Mouse (Mus musculus) neural tube, embryonic 15.5 days (tissue): ENCODE measurements at regions not wholly inside any gene's neighbourhood (a gene's known extent, or its start where the extent isn't known, plus 50 kb on each side); places are given as distances from the start of the nearest gene placed in this dataset.

ENCODE experiments used
- ATAC-seq: fragments of 200-750 bp; cut with Nextera tagmentation; 2 replicates; pipeline ENCODE4 v1.8.0; 2017; ENCODE audit warnings: mild to moderate bottlenecking, moderate TSS enrichment, moderate library complexity; ENCODE audit not compliant: low FRiP score
- H3K27ac ChIP-seq: fragments of 300-500 bp; sonication (generic); replicated peaks from 2 replicates; pipeline ENCODE4 v1.5.1; 2015; ENCODE audit warnings: mild to moderate bottlenecking, inconsistent platforms
- H3K27me3 ChIP-seq: fragments of 300-500 bp; sonication (generic); replicated peaks from 2 replicates; pipeline ENCODE4 v1.6.1; 2015; ENCODE audit warnings: inconsistent platforms
- H3K36me3 ChIP-seq: fragments of 300-500 bp; sonication (generic); 2 replicates; pipeline ENCODE4 v1.6.1; 2015; ENCODE audit warnings: inconsistent platforms
- H3K4me1 ChIP-seq: fragments of 300-500 bp; sonication (generic); 2 replicates; pipeline ENCODE4 v1.6.1; 2015; ENCODE audit warnings: inconsistent platforms
- H3K4me2 ChIP-seq: fragments of 300-500 bp; sonication (generic); 2 replicates; pipeline ENCODE4 v1.6.1; 2015; ENCODE audit warnings: inconsistent platforms, mild to moderate bottlenecking, moderate library complexity
- H3K4me3 ChIP-seq: fragments of 300-500 bp; sonication (generic); replicated peaks from 2 replicates; pipeline ENCODE4 v1.5.1; 2015; ENCODE audit warnings: mild to moderate bottlenecking, inconsistent platforms
- H3K9ac ChIP-seq: fragments of 300-500 bp; sonication (generic); replicated peaks from 2 replicates; pipeline ENCODE4 v1.6.1; 2015; ENCODE audit warnings: mild to moderate bottlenecking, inconsistent platforms
- H3K9me3 ChIP-seq: fragments of 300-500 bp; sonication (generic); replicated peaks from 2 replicates; pipeline ENCODE4 v1.6.1; 2016; ENCODE audit warnings: inconsistent platforms
- WGBS: fragments of 180-500 bp; shearing (Covaris S2); methylation state at CpG from one replicate; pipeline ENCODE4 v1.1.7; 2015; ENCODE audit warnings: mixed read lengths; 5-methylcytosine and 5-hydroxymethylcytosine counted together

- Histone ChIP-seq H3K4me1 (no peaks in the 10 kb centered on the region), H3K27ac (no peak overlapping the region), H3K4me2 (no peak overlapping the region), H3K4me3 (no peak overlapping the region), H3K27me3 (no peaks in the 10 kb centered on the region), H3K9me3 (no peaks in the 10 kb centered on the region), H3K36me3 (no peaks in the 10 kb centered on the region), H3K9ac (no peak overlapping the region)
- no peak for ATAC-seq
- 60% methylated on average over 8 of the region's 8 CpGs for WGBS
These were observed 117.7 kb upstream of the Igf1 start for GRCm38 (mm10) chr10:87740323-87740722.

- H3K9me3 ChIP-seq, result no peaks in the 10 kb centered on the region
- H3K36me3 ChIP-seq, result no peaks in the 10 kb centered on the region
- no peak overlapping the region for H3K4me3 ChIP-seq
- no peak overlapping the region for H3K9ac ChIP-seq
- H3K4me2 ChIP-seq, result no peak overlapping the region
- H3K27ac ChIP-seq, result no peak overlapping the region
- ATAC-seq, result no peak
- H3K27me3 ChIP-seq, result no peaks in the 10 kb centered on the region
- no peaks in the 10 kb centered on the region for H3K4me1 ChIP-seq
- 94% methylated on average over 3 of the region's 3 CpGs for WGBS
These were observed 115.3 kb upstream of the Igf1 start for GRCm38 (mm10) chr10:87742766-87743165.

- ATAC-seq, result peak; percentile 53
- Histone ChIP-seq H3K27ac (no peak overlapping the region), H3K4me3 (no peak overlapping the region), H3K36me3 (no peaks in the 10 kb centered on the region), H3K4me1 (peaks cover 5% of the 10 kb centered on the region; the same call in 1 of the 2 replicates), H3K4me2 (no peak overlapping the region), H3K9ac (no peak overlapping the region), H3K27me3 (no peaks in the 10 kb centered on the region), H3K9me3 (no peaks in the 10 kb centered on the region)
- 65% methylated on average over 2 of the region's 2 CpGs for WGBS
These were observed 110.1 kb upstream of the Igf1 start for GRCm38 (mm10) chr10:87747846-87748552.

GRCm38 (mm10) chr10:87748631-87749193 is 109.4 kb upstream of the Igf1 start:
- Histone ChIP-seq H3K36me3 (no peaks in the 10 kb centered on the region), H3K9ac (no peak overlapping the region), H3K9me3 (no peaks in the 10 kb centered on the region), H3K27ac (no peak overlapping the region), H3K27me3 (no peaks in the 10 kb centered on the region), H3K4me2 (no peak overlapping the region), H3K4me3 (no peak overlapping the region), H3K4me1 (peaks cover 5% of the 10 kb centered on the region; the same call in 1 of the 2 replicates)
- 48% methylated on average over 4 of the region's 4 CpGs for WGBS
- peak; percentile 81 for ATAC-seq

- Histone ChIP-seq H3K4me3 (no peak overlapping the region), H3K4me1 (peaks cover 5% of the 10 kb centered on the region; the same call in 1 of the 2 replicates), H3K27ac (no peak overlapping the region), H3K4me2 (no peak overlapping the region), H3K9ac (no peak overlapping the region), H3K27me3 (no peaks in the 10 kb centered on the region), H3K36me3 (no peaks in the 10 kb centered on the region), H3K9me3 (no peaks in the 10 kb centered on the region)
- ATAC-seq, result no peak
These were observed 107.7 kb upstream of the Igf1 start for GRCm38 (mm10) chr10:87750321-87750720.

- Histone ChIP-seq H3K27me3 (no peaks in the 10 kb centered on the region), H3K4me1 (peaks cover 5% of the 10 kb centered on the region; the same call in 1 of the 2 replicates), H3K9ac (no peak overlapping the region), H3K4me3 (no peak overlapping the region), H3K9me3 (no peaks in the 10 kb centered on the region), H3K36me3 (no peaks in the 10 kb centered on the region), H3K27ac (no peak overlapping the region), H3K4me2 (no peak overlapping the region)
- ATAC-seq, result no peak
- WGBS, result 69% methylated on average over 1 of the region's 1 CpGs
These were observed 107.1 kb upstream of the Igf1 start for GRCm38 (mm10) chr10:87750972-87751371.

GRCm38 (mm10) chr10:87752117-87752516 is 105.9 kb upstream of the Igf1 start:
- WGBS, result 75% methylated on average over 2 of the region's 2 CpGs
- H3K9ac ChIP-seq, result no peak overlapping the region
- no peaks in the 10 kb centered on the region for H3K36me3 ChIP-seq
- H3K4me3 ChIP-seq, result no peak overlapping the region
- no peak for ATAC-seq
- H3K9me3 ChIP-seq, result no peaks in the 10 kb centered on the region
- no peak overlapping the region for H3K27ac ChIP-seq
- no peak overlapping the region for H3K4me2 ChIP-seq
- peaks cover 5% of the 10 kb centered on the region; the same call in 1 of the 2 replicates for H3K4me1 ChIP-seq
- no peaks in the 10 kb centered on the region for H3K27me3 ChIP-seq

- H3K9me3 ChIP-seq, result no peaks in the 10 kb centered on the region
- no peak for ATAC-seq
- H3K9ac ChIP-seq, result no peak overlapping the region
- peaks cover 5% of the 10 kb centered on the region; the same call in 1 of the 2 replicates for H3K4me1 ChIP-seq
- no peak overlapping the region for H3K4me2 ChIP-seq
- no peak overlapping the region for H3K4me3 ChIP-seq
- no peak overlapping the region for H3K27ac ChIP-seq
- H3K36me3 ChIP-seq, result no peaks in the 10 kb centered on the region
- WGBS, result 54% methylated on average over 1 of the region's 1 CpGs
- no peaks in the 10 kb centered on the region for H3K27me3 ChIP-seq
These were observed 104.6 kb upstream of the Igf1 start for GRCm38 (mm10) chr10:87753483-87753882.

GRCm38 (mm10) chr10:87761528-87762030 is 96.5 kb upstream of the Igf1 start:
- Histone ChIP-seq H3K9ac (no peak overlapping the region), H3K9me3 (no peaks in the 10 kb centered on the region), H3K27ac (no peak overlapping the region), H3K36me3 (no peaks in the 10 kb centered on the region), H3K4me3 (no peak overlapping the region), H3K27me3 (no peaks in the 10 kb centered on the region), H3K4me2 (no peak overlapping the region), H3K4me1 (no peaks in the 10 kb centered on the region)
- 76% methylated on average over 5 of the region's 5 CpGs for WGBS
- no peak for ATAC-seq

- Histone ChIP-seq H3K4me3 (no peak overlapping the region), H3K27me3 (no peaks in the 10 kb centered on the region), H3K36me3 (no peaks in the 10 kb centered on the region), H3K4me2 (no peak overlapping the region), H3K9me3 (no peaks in the 10 kb centered on the region), H3K27ac (no peak overlapping the region), H3K9ac (no peak overlapping the region), H3K4me1 (no peaks in the 10 kb centered on the region)
- 65% methylated on average over 4 of the region's 4 CpGs for WGBS
- ATAC-seq, result no peak
These were observed 70.5 kb upstream of the Igf1 start for GRCm38 (mm10) chr10:87787521-87787920.

GRCm38 (mm10) chr10:87792346-87792745 is 65.7 kb upstream of the Igf1 start:
- Histone ChIP-seq H3K4me2 (no peak overlapping the region), H3K27ac (no peak overlapping the region), H3K9me3 (no peaks in the 10 kb centered on the region), H3K9ac (no peak overlapping the region), H3K4me3 (no peak overlapping the region), H3K36me3 (no peaks in the 10 kb centered on the region), H3K4me1 (no peaks in the 10 kb centered on the region), H3K27me3 (no peaks in the 10 kb centered on the region)
- ATAC-seq, result no peak
